Mouse (Mus musculus) stomach, postnatal 0 days (tissue): ENCODE data around the gene Rps11.

Source experiments
- CTCF ChIP-seq: IDR thresholded peaks from 2 replicates; pipeline ENCODE4 v1.5.1; 2016; ENCODE audit warnings: antibody characterized with exemption, low read depth, mild to moderate bottlenecking, moderate library complexity
- EP300 ChIP-seq: optimal IDR thresholded peaks from 2 replicates; pipeline ENCODE3; 2016; ENCODE audit warnings: antibody characterized with exemption

DNA sequence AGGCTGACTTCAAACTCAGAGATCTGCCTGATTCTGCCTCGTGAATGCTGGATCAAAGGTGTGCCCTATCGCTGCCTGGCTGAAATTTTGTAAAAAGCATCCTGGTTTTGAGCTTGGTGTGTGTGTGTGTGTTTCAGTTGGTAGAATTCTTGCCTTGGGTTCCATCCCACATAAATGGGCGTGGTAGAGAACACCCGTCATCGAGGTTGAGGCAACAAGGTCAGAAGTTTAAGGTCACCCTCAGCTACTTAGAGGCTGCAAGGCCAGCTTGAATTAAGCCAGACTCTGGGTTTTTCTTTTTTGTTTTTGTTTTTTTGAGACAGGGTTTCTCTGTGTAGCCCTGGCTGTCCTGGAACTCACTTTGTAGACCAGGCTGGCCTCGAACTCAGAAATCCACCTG lies 5.9 kb downstream of the Rps11 start:
- TF ChIP-seq CTCF (no peak), EP300 (no peak)
